Mouse (Mus musculus): ENCODE results near the gene Npas3. TPM values are rescaled to one million over a fixed set of nuclear protein-coding genes. Genes with fewer than 3 reads are reported as not detected.

Gene Npas3
- total and polyA plus RNA-seq, 2 experiments from 2014 or later = 16.6 to 28.3 TPM

DNA sequence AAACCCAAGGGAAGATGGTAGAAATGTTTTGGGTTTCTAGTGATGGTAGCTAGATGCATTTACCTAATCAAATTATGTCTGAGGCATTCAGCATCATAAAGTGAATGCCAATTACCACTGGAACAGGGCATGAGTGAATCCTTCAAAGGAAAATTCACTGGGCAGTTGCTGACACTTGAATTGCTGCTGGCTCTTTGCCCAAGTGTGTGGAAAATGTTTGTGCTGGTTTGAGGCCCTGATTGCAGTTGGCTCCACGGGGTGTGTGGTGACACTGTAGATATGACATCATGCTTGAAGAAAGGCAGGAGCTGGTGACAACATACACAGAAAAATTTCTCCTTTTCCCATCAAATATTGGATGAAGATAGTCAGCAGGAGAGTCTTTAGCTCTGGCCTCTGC, 382.1 kb downstream of the Npas3 start:
- H3K27ac ChIP-seq (ENCODE audit: low read depth, low read length) = no peak overlapping the region
- H3K9ac ChIP-seq = no peak overlapping the region
- no peak overlapping the region for H3K4me2 ChIP-seq (ENCODE audit: low read depth)
- TF ChIP-seq CTCF (IDR thresholded peaks at IDR 0.05; ENCODE audit: low read depth) = no peak
- 14% methylated on average over 1 of the region's 1 CpGs for WGBS
- no peak overlapping the region for H3K4me3 ChIP-seq (ENCODE audit: low read depth, low read length)
- DNase-seq (no peak), ATAC-seq (0 out of 2 replicates have a peak, but pooled peaks have one; percentile 18)
- no peaks in the 10 kb centered on the region for H3K9me3 ChIP-seq (ENCODE audit: low read length)
- no peaks in the 10 kb centered on the region for H3K36me3 ChIP-seq (ENCODE audit: insufficient read depth)
- no peaks in the 10 kb centered on the region for H3K27me3 ChIP-seq (ENCODE audit: insufficient read depth, low read length)
- H3K4me1 ChIP-seq (ENCODE audit: insufficient read depth) = peaks cover 11% of the 10 kb centered on the region

DNA sequence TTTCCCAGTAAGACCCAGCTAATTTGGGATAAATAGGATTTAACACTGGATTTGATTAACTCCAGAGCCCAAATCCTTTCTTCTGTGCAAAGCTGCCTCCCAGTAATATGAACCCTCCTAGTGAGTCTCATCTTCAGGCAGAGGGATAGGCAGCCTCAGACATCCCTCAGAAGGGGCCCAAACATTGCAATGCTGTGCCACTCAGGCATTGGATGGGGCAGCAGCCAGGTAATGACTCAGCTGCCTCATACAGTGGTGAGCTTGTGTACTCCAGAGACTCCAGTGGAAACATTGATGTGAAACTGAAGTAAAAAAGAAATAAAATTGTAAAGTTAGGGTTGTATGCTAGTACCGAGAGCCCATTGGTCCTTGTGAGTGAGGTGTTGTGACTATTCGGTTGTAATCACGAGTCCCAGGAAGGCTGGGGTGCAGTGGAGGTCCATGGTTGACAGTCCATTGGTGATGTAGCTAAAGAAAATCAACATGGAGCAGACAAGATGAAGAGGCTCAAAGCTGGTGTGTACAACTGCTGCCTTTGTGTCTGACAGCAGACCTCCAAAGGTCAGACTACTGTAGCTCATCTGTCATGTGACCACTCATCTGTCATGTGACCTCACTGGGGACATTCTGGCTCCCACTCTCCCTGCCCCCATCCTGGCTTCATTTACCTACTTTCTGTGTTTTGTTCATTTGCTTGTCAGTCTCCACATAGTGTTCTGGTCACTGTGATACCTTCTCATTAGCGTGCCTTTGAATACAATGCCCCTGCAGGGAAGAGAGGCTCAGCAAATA, 383.0 kb downstream of the Npas3 start:
- H3K27ac ChIP-seq (ENCODE audit: low read depth, low read length) = no peak overlapping the region
- no peak overlapping the region for H3K4me3 ChIP-seq (ENCODE audit: low read depth, low read length)
- WGBS = 81% methylated on average over 4 of the region's 4 CpGs
- H3K27me3 ChIP-seq (ENCODE audit: insufficient read depth, low read length) = no peaks in the 10 kb centered on the region
- no peak for TF ChIP-seq CTCF (IDR thresholded peaks at IDR 0.05; ENCODE audit: low read depth)
- H3K4me2 ChIP-seq (ENCODE audit: low read depth) = no peak overlapping the region
- H3K36me3 ChIP-seq (ENCODE audit: insufficient read depth) = no peaks in the 10 kb centered on the region
- H3K9ac ChIP-seq = no peak overlapping the region
- ATAC-seq (no peak), DNase-seq (no peak)
- no peaks in the 10 kb centered on the region for H3K9me3 ChIP-seq (ENCODE audit: low read length)
- peaks cover 11% of the 10 kb centered on the region for H3K4me1 ChIP-seq (ENCODE audit: insufficient read depth)

DNA sequence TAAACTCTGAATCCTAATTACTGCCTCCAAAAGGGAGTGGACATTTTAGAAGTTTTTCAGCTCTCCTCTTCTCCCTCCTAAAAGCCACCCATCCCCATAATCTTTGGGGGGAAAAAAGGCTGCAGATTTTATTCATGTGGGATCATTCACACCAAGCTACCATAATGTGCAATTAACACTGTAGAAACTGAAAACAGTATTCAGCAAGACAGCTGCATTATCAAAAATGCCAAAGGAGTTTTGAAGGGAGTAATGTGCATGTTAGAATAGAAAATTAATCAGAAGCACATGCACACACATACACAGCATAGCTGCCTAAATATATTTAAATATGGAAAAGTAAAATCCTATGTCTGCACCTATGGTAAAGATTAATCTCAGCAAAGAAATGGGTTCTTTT, 390.1 kb downstream of the Npas3 start:
- H3K4me3 ChIP-seq (ENCODE audit: low read depth, low read length) = no peak overlapping the region
- TF ChIP-seq CTCF (IDR thresholded peaks at IDR 0.05; ENCODE audit: low read depth) = no peak
- no peak for ATAC-seq

DNA sequence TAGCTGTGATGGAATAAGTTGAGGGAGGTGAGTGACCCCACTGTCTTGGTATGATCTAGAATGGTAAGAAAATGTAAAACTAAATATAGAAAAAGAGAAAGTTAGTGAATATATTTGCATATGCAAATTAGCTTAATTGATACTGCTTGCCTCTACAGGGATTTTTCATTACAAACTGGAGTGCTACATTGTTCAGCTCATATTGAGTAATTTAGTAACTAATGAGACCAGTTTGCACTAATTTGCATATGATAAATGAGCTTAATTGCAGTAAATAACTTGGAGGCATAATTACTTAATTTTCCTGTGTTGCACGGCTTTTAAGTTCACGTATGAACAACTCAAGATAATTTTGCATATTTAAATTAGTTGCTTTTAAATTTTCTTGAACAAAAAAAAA, 398.8 kb downstream of the Npas3 start:
- Histone ChIP-seq H3K4me1 (ENCODE audit: insufficient read depth) (no peaks in the 10 kb centered on the region), H3K36me3 (ENCODE audit: insufficient read depth) (no peaks in the 10 kb centered on the region), H3K4me2 (ENCODE audit: low read depth) (no peak overlapping the region), H3K9ac (no peak overlapping the region), H3K9me3 (ENCODE audit: low read length) (no peaks in the 10 kb centered on the region), H3K4me3 (ENCODE audit: low read depth, low read length) (no peak overlapping the region), H3K27ac (ENCODE audit: low read depth, low read length) (no peak overlapping the region), H3K27me3 (ENCODE audit: insufficient read depth, low read length) (no peaks in the 10 kb centered on the region)
- 23% methylated on average over 2 of the region's 2 CpGs for WGBS
- ATAC-seq = no peak
- DNase-seq = no peak
- TF ChIP-seq CTCF (IDR thresholded peaks at IDR 0.05; ENCODE audit: low read depth) = no peak

More for the DNA sequence above, 390.1 kb downstream of the Npas3 start:
- Histone ChIP-seq H3K27me3 (ENCODE audit: insufficient read depth, low read length) (no peaks in the 10 kb centered on the region), H3K4me2 (ENCODE audit: low read depth) (no peak overlapping the region), H3K9me3 (ENCODE audit: low read length) (no peaks in the 10 kb centered on the region), H3K4me1 (ENCODE audit: insufficient read depth) (peaks cover 13% of the 10 kb centered on the region), H3K27ac (ENCODE audit: low read depth, low read length) (no peak overlapping the region), H3K36me3 (ENCODE audit: insufficient read depth) (no peaks in the 10 kb centered on the region), H3K9ac (no peak overlapping the region)
- no peak for DNase-seq

DNA sequence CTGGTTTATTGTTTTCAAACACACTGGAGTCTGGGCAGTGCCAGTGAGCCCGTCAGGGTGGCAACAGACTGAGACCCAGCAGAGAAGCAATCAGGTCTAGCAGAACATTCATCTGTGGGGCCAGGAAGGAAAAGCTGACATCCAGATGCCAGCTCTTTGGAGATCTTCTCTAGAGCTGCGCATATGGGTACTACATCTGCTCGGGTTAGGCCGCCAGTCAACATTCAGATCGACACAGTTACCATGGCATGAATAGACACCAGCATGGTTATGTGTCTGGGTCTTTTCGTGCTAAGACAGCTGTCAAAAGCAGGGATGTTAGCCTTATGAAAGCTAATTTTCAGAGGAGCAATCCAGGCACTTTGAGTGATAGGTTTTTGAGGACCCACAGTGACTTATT, 407.8 kb downstream of the Npas3 start:
- Histone ChIP-seq H3K9me3 (ENCODE audit: low read length) (no peaks in the 10 kb centered on the region), H3K27me3 (ENCODE audit: insufficient read depth, low read length) (no peaks in the 10 kb centered on the region), H3K4me3 (ENCODE audit: low read depth, low read length) (no peak overlapping the region), H3K27ac (ENCODE audit: low read depth, low read length) (no peak overlapping the region), H3K9ac (no peak overlapping the region), H3K4me1 (ENCODE audit: insufficient read depth) (no peaks in the 10 kb centered on the region), H3K4me2 (ENCODE audit: low read depth) (no peak overlapping the region), H3K36me3 (ENCODE audit: insufficient read depth) (no peaks in the 10 kb centered on the region)
- 68% methylated on average over 6 of the region's 6 CpGs for WGBS
- peak; percentile 55; the same call in 1 of the 2 replicates for ATAC-seq
- peak; percentile 18 for DNase-seq
- no peak for TF ChIP-seq CTCF (IDR thresholded peaks at IDR 0.05; ENCODE audit: low read depth)

DNA sequence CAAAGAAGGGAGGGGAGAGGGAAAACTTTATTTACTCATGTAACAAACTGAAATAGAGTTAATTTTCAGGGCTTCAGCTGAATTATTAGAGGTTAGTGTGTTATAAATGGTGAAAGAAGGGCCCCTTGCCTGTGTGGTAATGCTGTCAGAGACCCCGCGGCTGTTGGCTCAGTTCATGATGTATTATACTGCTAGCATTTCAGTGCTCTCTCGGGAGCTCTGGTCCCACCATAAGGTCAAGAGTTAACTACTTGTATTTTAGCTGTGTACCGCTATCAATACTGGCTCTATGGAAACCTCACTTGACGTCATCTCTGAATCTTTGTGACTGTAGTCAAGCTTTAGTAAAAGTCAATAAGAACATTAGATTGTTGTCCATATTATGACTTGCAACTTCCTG, 415.6 kb downstream of the Npas3 start:
- H3K4me3 ChIP-seq (ENCODE audit: low read depth, low read length) = no peak overlapping the region
- no peaks in the 10 kb centered on the region for H3K27me3 ChIP-seq (ENCODE audit: insufficient read depth, low read length)
- ATAC-seq (no peak), DNase-seq (no peak)
- no peak overlapping the region for H3K9ac ChIP-seq
- no peak for TF ChIP-seq CTCF (IDR thresholded peaks at IDR 0.05; ENCODE audit: low read depth)
- H3K27ac ChIP-seq (ENCODE audit: low read depth, low read length) = no peak overlapping the region
- no peak overlapping the region for H3K4me2 ChIP-seq (ENCODE audit: low read depth)
- 67% methylated on average over 5 of the region's 5 CpGs for WGBS
- H3K9me3 ChIP-seq (ENCODE audit: low read length) = no peaks in the 10 kb centered on the region
- H3K36me3 ChIP-seq (ENCODE audit: insufficient read depth) = no peaks in the 10 kb centered on the region
- H3K4me1 ChIP-seq (ENCODE audit: insufficient read depth) = no peaks in the 10 kb centered on the region

DNA sequence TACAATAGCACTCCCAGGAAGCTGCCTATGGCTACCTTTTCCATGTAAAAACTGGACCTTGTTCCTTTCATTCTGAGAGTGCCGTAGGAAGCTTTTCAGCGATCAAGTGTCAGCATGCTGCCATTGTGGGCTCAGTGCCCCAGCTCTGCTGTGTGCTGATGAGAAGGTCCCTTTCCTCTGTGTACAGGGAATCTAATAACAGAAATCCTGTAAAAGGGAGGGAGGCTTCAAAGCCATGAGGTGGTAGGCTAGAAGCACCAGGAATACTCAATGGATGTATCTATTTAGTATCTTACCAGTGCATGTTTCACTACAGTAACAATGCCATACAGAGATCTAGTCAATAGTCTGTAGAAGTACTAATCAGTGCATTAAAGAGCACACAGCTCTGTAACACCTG, 423.4 kb downstream of the Npas3 start:
- Histone ChIP-seq H3K4me2 (ENCODE audit: low read depth) (no peak overlapping the region), H3K27me3 (ENCODE audit: insufficient read depth, low read length) (no peaks in the 10 kb centered on the region), H3K9me3 (ENCODE audit: low read length) (no peaks in the 10 kb centered on the region), H3K9ac (no peak overlapping the region), H3K36me3 (ENCODE audit: insufficient read depth) (no peaks in the 10 kb centered on the region), H3K4me3 (ENCODE audit: low read depth, low read length) (no peak overlapping the region), H3K4me1 (ENCODE audit: insufficient read depth) (no peaks in the 10 kb centered on the region), H3K27ac (ENCODE audit: low read depth, low read length) (no peak overlapping the region)
- 72% methylated on average over 2 of the region's 2 CpGs for WGBS
- no peak for TF ChIP-seq CTCF (IDR thresholded peaks at IDR 0.05; ENCODE audit: low read depth)
- ATAC-seq (no peak), DNase-seq (no peak)

Data from forebrain, postnatal 0 days (tissue).